Mouse (Mus musculus): ENCODE results near the gene Gigyf1.

The Gigyf1 gene

DNA sequence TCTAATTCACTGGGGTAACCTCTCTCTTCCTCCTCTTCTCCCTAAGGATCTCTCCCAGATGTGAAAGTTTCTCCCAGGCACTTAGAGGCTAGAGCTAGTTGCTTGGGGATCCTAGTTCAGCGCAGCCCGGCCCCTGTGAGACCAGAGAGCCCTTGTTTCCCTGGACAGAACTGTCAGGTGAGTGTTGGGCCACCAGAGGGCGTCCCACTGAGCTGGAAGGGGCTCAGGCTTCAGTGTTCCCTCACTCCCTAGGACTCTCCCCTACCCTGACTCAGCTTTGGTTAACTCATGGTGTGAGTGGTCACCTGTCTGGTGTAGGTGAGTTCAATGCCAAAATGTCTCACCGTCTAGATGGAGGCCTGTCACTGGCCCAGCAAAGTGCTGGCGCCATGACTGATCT, at the start of gene Gigyf1:
Gigyf1 (plus strand) TSS at position 113 of the 400 bp plus-strand sequence.
- DNase-seq (ENCODE audit: inconsistent ontology term) = no peak

DNA sequence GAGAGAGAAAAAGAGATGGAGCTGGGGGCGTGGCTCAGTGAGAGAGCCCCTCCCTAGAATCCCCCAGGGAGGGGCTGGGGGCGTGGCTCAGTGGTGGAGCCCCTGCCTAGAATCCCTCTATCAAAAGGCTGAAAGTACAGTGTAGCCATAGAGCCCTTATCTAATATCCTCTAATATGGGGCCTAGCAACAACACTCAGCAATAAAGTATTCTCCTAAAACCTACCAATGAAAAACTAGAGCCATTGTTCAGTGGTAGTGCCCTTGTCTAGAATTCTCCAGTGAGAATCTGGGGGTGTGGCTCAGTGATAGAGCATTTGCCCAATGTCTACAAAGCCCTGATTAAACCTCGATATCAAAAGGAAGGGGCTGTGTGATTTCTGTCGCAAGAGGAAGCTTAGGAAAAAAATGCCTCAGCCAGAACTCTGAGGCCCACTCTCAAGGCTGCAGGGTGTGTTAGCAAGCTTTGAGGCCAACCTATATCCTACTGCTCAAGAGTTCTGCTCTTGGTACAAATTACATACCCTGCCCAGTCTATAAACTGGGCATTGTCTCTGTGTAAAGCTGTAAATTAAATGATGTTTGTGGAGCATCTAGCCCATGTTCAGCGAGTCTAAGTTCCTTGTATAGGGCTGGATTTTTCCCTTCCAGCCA, 46.0 kb upstream of the Gigyf1 start:
- DNase-seq (ENCODE audit: inconsistent ontology term) = no peak

DNA sequence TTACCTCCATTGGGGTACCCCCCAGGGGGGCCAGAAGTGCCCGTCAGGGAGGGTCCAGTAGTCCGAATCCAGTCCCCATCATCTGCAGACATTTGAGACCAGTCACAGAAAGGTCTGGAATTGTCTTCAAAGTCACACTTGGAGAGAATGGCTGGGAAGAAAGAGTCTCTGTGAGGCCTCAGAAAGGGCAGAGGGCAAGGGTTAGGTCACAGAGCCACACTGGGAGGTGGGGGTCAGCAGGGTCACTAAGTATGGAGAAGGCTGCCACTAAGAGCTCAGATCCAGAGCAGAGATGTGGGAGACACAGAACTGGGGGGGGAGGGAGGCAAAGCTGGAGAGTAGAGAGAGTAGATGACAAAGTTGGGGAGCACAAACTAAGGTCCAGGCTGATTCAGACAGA, 44.0 kb upstream of the Gigyf1 start:
- no peak for DNase-seq (ENCODE audit: inconsistent ontology term)

DNA sequence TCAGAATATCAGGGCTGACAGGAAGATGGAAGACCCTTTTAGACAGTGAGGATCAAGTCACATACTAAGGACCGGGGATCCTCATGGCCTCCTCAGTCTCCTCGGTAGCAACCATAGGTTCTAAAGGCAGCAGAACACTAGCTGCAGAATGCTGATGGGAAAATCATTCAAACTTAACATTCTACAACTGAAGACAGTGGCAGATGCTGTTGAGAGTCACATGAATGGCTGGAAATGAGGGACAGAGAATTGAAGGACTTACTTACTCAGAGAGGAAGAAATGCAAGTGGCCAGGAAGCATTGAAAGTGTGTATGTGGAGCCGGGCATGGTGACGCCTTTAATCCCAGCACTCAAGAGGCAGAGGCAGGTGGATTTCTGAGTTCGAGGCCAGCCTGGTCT, 41.4 kb upstream of the Gigyf1 start, which contains the start of gene Zan:
Zan (minus strand) TSS at position 101 of the 400 bp plus-strand sequence.
- no peak for DNase-seq (ENCODE audit: inconsistent ontology term)

DNA sequence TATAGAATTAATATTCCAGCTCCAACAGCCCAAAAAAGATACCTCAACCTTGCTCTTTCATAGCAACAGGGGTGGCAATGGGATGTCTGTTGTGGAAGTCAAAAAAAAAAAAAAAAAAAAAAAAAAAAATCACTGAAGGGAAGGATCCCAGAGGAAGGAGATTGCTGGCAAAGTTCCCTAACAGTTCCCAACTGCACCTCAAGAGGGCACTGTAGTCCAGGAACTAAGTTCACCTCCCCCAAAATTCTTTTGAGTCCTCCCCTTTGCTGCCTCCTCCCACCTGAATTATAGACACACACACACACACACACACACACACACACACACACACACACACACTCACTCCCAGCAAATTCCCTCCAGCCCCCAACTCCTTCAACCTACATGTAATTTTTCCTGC, 37.2 kb upstream of the Gigyf1 start:
- peak; percentile 83 for DNase-seq (ENCODE audit: inconsistent ontology term)

DNA sequence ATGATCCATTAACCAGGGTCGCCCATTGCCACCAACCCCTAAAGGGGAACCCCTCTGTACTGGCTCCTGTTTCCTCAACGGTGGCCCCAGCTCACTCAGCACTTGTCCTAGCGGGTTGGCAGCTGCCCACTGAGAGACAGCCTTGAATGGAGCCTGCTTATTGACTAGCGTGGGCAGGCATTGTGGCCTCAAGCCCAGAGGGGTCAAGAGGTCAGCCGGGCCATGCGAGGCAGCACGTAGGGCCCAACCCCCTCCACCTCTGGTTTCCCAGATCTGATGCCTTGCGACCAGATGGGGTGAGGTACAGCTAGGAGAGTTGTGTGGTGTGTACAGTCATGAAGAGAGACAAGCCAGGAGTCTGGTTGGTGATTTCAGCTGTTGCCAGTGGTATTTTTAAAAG, 36.5 kb upstream of the Gigyf1 start:
- DNase-seq (ENCODE audit: inconsistent ontology term) = peak; percentile 66

DNA sequence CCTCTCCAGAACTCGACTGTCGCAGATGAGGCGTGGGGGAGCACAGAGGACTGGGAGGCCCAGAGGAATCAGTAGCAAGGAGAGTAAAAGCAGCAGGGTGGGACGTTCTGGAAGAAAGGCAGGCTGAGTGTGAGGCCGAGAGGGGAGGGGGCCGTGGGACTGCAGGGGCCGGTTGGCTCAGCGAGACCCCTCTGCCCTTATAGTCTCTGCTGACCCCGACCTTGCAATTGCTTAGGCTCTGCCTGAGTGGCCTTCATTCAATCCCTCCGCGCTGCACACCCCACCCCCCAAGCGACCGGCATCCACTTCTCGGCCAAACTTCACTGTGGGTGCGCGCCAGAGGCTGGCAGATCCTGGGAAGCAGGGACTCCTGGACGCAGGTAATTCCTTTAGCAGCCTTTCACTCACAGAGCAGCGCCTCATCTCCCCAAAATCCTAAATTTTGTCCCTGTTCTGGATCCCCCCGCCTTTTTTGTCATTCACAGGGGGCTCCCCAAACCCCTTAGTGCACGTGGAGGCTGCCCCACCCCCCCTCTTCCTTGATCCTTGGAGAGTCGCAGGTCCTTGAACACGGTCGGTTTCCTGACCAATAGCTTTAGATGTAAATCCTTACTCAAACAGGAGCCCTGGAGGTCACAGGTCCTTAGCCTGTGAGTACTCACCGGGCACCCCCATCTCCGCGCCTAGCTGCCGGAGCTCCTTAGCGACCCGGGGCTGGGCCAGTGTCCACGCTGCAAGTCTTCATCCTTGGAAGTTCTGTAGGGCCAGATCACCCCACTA, 33.1 kb upstream of the Gigyf1 start:
- no peak for DNase-seq (ENCODE audit: inconsistent ontology term)

DNA sequence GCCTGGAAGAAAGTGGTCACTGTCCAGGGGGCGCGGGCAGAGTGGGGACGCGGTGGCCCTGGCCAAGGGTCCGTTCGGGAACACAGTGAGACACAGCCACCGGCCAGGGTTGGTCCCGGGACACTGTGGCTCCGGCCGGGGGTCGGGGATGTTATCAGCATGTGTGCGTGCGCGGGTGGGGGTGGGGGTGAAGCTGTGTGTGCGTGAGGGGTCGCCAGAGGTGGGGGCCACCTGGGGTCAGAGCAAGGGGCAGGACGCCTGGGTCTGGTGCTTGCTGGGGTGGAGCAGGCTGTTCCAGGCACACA, 32.5 kb upstream of the Gigyf1 start:
- DNase-seq (ENCODE audit: inconsistent ontology term) = no peak

DNA sequence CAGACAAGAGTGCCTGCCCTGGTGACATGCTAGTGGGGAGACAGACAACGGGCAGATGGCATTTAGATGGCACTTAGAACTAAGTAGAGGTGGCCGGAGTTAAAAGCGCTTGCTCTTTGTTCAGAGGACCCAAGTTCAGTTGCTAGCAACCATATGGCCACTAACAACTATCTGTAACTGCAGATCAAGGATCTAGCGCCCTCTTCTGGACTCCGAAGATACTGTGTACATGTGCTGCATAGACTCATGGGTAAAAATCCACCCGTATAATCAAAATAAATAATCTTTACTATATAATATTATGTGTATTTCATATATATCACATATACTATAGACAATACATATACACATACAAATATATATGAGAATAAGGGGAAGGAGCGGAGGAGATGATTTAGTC, 30.7 kb upstream of the Gigyf1 start:
- no peak for DNase-seq (ENCODE audit: inconsistent ontology term)

DNA sequence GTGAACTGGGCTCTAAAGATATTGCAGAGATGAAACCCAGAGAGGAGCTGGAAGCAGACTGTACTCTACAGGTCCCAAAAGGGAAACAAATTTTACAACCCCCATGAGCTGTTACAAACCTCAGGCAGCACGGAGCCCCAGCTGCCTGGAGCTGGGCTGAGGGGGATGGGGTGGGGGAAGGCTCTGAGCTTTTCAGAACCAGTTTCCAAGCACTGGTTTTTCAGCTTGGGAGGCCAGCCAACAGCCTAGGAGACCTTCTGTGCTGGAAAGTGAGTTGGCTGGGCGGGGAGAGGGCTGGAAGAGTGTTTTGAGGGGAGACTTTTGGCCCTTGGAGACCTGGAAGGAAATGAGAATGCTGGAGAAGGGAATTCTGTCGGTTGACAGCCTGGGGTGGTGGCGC, 26.8 kb upstream of the Gigyf1 start:
- no peak for DNase-seq (ENCODE audit: inconsistent ontology term)

DNA sequence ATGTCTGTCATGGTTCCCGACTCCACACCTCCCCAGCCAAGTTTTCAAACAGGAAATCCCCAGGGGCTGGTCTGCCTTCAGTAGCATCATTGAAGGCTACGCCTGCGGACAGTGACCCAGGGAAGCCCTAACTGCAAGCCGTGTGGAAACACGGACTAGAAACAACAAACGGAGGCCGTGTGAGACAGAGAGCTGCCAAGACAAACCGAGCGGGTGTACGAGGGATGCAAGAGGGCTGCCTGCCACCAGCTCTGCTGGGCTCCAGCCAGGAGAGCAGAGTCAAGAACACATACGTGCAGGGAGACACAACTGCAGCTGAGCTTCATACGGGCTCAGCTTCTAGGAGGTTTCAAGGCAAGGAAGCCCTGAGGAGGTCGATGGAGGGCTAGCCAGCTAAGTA, 24.5 kb upstream of the Gigyf1 start:
- no peak for DNase-seq (ENCODE audit: inconsistent ontology term)

DNA sequence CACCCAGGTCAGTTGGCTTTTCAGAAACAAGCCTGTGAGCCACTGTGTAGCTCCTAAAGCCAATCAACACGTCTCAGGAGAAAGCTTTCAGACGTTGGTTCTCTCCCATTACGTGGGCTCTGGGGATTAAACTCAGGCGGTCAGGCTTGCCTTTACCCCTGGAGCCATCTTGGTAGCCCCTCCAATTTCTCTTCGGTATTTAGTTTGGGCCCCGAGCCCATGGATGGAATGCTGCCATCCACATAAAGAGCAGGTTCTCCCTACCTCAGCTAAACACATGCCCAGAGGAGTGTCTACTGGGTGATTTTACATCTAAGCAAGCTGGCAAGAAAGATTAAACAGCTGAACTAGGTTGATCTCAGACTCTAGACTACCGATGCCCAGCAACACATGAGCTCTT, 18.2 kb upstream of the Gigyf1 start:
- no peak for DNase-seq (ENCODE audit: inconsistent ontology term)

DNA sequence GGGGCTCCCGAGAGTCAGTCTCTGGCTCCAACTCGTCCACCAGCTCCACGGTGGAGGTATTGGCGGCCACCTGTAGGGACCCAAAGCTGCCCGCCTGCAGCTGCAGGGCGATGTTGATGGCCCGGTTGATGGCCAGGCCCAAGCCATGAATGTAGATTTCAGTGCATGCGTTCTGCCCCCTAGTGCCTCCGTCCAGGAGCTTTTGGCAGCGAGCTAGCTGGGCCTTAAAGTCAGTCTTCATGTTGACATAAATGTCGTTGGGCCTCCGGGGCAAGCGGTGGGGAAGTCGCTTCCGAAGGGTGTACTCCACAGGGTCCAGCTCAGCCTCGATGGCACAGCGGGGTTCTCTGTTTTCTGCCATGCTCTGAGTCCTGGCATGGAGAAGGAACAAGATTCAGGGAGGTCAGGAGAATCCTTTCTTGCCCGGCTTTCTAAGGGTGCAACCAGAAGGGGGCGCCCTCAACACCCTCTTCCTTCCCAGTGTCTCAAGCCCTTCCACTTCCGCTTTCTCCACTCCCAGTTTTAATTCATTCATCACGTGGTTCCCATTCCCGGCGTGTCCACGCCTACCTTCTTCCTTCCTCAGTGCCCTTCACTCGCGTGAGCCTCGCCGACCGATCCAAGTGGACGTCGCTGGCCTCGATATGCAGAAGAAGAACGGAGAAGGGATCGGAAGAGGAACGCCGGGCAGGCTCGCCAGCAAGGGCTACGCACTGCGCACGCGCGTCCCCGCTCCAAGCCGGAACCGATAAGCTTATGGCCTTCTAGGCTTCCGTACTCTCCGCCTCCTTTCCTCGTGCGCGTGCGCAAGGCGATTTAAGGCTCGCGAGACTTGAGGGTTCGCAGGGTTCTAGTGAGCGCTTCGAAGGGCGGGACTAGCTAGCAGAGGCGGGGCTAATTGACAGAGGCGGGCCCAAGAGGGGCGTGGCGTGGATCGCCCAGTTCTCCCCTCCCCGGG, 16.4 kb upstream of the Gigyf1 start, which contains the start of gene Pop7:
Pop7 (minus strand) TSS at position 810 of the 958 bp plus-strand sequence.
- DNase-seq (ENCODE audit: inconsistent ontology term) = peak; percentile 100

DNA sequence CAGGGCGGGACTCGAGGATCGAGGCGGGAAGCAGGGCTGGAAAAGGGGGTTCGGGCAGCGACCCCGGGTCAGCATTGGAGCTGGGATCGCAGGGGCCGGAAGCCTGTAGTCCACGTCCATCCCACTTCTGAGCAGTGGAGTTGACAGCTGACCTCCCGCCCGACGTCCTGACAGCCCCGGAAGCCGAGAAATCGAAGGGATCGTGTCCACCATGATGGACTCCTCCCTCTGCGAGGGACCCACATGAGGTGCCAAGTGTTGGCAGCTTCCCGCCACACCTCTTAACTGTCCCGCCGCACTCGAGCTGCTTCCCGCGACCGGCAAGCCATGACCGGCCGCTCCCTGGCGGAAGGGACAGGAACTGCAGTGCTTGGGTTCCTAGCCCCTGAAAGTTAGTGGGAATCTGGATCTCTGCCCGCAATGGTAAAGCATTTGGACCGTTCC, 15.7 kb upstream of the Gigyf1 start:
- no peak for DNase-seq (ENCODE audit: inconsistent ontology term)

DNA sequence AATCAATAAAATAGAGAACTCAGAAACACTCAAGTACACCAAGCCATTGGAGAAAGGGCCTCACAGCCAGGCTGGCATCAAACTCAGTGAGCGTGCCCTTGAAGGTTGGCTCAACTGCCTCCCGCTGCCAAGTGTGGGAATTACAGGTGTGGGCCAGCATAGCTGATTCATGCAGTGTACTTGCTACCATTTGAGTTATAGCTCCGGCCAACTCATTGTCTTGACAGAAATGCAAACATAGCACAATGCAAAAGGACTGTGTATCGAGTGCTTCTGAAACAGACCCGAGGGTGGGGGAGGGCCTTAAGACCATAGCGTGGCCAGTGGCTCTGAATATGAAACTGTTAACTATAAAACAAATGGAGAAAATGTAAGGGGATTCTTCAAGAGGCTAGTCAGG, 14.3 kb upstream of the Gigyf1 start:
- no peak for DNase-seq (ENCODE audit: inconsistent ontology term)

DNA sequence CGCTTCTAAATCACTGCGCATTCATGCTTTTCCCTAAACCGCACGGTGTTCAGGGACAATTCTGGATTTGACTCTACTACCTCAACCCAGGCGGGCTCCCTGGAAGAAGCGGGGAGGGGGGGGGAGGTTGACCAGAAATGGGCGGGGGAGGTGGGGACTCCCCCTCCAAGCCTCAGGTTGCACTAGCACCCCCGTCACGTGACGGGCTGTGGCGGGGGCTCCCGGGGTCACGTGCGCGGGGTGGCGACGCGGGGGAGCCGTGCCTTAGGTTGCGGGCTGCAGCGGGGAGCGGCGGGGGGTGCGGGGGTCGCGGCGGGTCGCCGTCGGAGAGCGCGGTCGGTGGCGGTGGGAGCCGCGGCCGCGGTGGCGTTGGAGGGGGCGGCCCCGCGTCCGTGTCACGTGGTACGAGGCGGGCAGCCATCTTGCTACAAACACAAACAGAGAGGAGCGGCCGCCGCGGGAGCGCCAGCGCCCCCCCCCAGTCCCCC, 8.3 kb upstream of the Gigyf1 start:
- peak; percentile 65 for DNase-seq (ENCODE audit: inconsistent ontology term)

DNA sequence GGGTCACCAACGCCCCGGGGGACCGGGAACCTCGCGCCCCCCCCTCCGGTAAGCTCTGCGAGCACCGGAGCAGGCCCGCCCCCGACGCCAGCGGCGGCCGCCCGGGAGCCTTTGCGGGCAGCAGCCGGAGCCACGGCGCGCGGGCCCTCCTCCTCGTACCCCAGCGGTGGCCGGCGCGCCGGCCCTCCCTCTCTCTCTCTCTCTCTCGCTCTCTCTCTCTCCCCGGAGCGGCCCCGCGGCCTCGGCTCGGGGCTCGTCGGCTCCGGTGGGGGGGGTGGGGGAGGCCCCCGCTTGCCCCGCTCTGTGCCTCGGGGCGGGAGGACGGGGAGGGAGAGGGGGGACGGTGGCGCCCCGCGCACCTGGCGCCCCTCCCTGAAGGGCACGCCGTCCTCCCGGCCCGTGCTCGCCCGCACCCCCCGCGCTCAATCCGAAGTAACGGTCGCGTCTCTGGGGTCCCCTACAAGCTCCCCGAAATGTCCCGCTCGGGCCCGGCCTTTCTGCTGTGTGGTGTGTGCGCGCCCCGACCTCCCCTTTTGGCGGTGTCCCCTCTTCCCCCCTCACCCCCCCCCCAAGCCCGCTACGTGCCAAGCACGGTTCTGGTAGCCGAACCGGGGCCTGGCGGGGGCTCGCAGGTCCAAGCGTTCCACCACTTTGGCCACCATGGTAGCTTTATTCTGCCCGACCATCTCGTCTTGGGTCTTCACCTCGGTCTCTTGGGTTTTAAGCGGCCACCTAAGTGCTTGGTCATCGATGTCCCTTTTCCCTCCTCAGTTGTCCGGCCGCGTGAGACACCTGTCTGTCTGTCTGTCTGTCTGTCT, 7.6 kb upstream of the Gigyf1 start:
- peak; percentile 43 for DNase-seq (ENCODE audit: inconsistent ontology term)

DNA sequence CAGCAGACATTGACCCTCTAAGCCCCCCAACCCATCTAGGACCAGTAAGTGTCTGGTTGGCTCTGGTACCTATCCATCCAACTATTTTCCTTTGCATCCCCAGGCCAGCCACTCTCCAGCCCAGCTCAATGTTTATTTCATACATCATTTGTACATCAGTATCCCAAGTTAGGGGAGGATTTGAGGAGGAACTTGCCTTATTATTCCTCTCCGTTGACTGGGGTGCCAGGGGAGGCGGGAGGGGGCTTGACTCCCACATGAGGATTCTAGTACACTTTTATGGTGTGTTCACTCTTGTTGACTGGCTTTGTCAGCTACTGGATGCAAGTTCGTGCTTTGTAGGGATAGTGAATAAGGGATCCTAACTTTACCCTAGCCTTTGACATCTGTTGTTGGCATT, 6.6 kb upstream of the Gigyf1 start:
- no peak for DNase-seq (ENCODE audit: inconsistent ontology term)

DNA sequence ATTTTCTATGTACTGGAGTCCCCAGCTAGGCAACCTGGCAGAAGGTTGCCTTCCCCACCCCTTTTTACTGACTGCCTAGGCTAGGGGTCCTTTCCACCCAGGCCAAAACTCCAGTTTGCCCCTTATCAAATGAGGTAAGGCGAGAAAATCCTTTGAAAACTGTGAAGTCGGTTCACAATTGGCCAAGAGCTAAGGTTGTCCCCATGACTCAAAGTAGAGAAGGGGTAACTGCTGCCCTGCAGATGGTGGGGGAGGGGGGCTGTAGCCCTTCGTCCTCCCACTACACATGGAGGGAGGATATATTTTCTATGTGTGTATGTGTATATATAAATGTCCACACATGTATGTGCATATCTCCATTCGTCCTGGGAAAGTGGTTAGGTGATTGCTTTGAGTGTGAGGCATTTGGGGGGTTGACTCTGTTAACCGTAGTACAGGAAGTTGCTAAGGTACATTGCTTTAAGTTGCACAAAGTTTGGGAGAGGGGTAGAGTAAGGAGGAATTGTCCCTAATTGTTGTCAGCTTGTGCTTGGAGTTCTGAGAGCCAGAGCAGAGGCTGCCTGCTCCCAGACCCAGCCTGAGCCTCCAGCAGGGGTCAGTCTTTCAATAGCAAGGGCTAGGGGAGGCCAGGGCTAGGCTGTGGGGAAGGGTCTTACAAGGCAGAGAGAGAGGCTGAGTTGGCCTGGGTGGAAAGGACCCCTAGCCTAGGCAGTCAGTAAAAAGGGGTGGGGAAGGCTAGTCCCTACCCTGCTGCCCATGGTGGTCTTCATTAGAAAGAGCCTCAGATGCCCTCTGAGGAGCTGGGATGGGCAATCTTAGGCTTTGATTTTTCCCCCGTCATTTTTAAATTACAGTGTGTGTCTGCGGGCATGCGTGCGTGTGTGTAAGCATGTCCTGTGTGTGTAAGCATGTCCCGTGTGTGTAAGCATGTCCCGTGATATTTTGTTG, 5.2 kb upstream of the Gigyf1 start:
- DNase-seq (ENCODE audit: inconsistent ontology term) = no peak
